Mouse (Mus musculus): ENCODE data around the gene Pramel1. TPM values are rescaled to one million over a fixed set of nuclear protein-coding genes. Genes with fewer than 3 reads are reported as not detected.
"Not testable (repeated sequence)": the region's sequence is repeated elsewhere in the genome, so short reads cannot be mapped to it uniquely, and the experiment has no call there.

Gene Pramel1
- under 1 TPM; 0.19 to 0.25 TPM for total RNA-seq (2021)
- long read RNA-seq, experiment 1, result 0 reads
- long read RNA-seq, experiment 2, result 0 reads

- no peak for DNase-seq
Measured at GRCm38 (mm10) chr4:143394181-143394580, at the start of gene Pramel1. Gene Pramel1, plus strand, starts transcription at chr4:143394428.

DNA sequence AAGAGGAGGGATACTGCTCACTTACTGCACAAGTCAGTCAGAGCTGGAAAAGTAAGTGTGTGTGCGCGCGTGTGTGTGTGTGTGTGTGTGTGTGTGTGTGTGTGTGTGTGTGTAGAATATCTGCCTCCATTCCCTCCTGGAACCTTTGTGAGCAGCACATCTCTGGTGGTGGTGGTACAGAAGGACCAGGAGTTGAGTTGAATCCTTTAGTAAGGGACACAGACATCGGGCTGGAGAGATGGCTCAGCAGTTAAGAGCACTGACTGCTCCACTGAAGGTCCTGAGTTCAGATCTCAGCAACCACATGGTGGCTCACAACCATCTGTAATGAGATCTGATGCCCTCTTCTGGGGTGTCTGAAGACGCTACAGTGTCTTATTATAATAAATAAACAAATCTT is 48.7 kb upstream of the Pramel1 start:
- DNase-seq, result not testable (repeated sequence)

DNA sequence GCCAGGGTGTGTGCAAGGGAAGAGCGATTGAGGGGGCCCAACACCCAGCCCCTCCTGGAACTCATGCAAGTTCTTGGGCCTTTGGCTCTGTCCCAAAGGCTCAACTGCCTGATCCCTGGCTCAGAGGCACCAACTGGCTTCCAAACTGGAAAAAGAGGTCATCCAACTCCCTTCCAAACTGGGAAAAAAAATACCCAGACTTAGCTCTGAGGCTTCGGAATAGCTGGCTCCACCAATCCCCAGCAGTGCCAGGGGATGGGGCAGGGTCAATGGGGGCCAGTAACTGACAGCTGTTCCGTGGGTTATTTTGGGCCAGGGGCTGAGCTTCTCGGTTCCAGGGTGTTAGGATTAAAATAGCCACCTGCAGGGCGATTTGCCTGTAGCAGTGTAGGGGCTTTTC is 45.5 kb upstream of the Pramel1 start:
- DNase-seq, result peak; percentile 51

- peak; percentile 65 for DNase-seq
Measured at GRCm38 (mm10) chr4:143349484-143349906, 44.7 kb upstream of the Pramel1 start, which contains the start of gene Lrrc38. Gene Lrrc38, plus strand, starts transcription at chr4:143349757.

DNA sequence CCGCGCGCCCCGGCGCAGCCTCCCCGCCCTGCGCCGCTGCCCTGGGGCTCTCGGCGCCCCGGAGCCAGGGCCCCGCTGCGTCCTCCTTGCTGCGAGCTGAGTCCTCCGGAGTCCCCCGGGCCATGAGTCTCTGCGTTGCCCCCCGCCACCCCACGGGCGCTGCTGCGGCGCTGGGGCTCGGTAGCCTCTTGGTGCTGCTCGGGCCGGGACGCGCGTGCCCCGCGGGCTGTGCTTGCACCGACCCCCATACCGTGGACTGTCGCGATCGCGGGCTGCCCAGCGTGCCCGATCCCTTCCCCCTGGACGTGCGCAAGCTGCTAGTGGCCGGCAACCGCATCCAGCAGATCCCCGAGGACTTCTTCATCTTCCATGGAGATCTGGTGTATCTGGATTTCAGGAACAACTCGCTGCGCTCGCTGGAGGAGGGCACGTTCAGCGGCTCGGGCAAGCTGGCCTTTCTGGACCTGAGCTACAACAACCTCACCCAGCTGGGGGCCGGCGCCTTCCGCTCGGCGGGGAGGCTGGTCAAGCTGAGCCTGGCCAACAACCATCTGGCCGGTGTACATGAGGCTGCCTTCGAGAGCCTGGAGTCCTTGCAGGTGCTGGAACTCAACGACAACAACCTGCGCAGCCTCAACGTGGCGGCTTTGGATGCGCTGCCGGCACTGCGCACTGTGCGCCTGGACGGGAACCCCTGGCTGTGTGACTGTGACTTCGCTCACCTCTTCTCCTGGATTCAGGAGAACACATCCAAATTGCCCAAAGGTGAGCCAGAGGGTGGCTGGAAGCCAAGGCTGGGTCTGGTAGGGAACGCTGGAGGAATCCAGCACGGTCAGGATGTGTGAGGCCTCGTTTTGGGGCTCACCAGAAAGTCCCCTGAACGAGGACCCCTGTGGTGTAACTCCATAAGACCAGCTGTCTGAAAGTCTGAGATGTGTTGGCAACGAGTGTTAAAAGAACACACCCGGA is 43.9 kb upstream of the Pramel1 start:
- DNase-seq, result peak; percentile 34

- peak; percentile 15 for DNase-seq
Measured at GRCm38 (mm10) chr4:143352301-143352700, 41.9 kb upstream of the Pramel1 start.

DNA sequence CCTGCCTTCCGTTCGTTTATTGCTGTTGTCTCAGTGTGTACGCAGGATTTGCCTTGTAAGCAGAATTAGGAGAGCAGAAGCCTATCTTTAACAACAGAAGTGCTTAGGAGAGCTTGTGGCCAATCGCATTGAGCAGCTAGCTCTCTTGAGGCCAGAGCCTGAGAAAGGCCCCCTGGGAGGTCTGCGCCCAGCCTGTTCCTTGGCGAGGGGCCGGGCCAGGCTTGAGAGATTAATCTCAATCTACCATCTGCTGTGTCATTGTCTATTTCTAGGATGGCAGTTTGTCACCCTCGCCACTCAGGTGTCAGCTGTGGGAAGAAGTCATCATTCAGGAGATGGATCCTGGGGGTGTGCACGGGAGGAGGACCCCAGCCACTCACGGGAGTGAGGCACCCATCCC is 32.7 kb upstream of the Pramel1 start:
- DNase-seq, result no peak

DNA sequence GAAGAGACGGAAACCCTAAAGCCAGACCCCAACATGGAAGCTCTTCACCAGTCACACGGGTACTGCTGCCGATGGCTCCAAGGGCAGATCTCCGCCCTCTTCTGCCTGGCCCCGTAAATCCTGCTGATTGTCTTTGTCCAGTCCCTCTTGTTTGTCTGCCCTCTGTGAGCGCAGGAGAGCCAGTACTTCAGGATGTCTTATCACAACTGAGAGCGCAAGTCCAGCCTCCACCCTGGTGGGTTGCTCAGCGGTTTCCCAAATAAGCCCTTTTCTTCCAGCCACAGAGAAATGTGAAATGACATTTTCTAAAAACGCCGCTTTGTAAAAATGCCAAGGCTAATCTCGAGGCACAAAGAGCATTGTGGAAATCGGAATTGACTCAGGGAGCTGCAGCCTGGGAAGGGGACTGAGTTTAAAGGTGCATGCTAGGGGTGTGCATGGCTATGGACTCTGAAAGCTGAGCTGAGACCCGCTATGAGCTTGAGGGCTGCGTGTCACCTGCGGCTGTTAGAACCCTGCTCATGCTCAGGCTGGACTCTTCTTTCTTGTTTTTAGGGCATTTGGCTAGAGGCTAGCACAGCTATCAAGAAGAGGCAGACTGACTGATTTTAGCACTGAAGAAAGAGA is 27.7 kb upstream of the Pramel1 start:
- DNase-seq, result no peak

DNA sequence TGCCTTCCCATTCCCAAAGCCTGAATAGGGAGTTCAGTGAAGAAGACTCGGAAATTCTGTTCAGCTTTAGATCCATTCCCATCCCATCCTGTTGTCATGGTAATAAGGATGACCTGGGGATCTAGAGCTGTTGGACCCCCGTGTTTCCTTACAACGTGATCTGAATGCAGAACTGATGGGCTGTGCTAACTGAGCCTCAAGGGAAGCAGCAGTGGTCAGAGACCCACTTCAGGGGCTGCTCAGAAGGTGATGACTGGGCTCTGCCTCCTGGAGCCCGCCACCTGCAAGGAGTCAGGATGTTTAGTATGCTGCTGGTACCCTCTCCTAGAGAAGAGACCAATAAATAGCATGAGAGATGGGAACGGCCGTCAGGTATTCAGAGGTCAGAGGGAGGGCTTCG is 14.7 kb upstream of the Pramel1 start:
- DNase-seq, result no peak

DNA sequence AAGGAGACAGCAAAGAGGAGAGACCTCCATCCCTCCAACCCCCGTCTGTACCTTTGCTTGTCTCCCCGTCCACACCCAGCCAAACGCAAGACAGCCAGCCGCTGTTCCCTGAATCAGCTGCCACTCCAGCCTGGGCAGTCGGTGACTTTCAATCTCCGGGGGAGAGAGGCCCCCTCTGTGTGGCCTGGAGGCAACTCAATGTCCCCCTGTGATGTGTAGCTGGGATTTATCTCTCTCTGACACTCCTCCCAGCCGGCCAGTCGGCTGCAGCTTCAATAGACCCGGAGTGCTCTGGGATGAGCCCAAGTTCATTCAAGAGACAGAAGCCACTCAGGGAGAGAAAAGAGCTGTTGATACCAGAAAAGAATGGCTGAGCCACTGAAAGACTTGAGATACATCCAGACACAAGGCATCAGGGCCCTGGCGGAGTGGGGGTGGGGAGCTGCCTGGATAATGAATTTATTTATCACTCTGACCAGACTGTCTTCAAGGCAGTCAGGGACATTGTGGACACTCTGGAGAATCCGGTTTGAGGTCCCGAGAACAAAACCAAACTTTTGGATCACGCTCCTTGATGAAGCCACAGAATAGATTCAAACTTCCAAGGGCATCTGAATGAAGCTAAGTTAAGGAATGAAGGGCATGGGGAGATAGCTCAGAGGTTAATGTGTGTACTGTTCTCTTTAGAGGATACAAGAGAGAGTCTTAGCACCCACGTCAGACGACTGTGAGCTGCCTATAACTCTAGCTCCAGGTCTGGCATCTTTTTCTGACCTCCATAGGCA is 14.1 kb upstream of the Pramel1 start:
- no peak for DNase-seq

- peak; percentile 58 for DNase-seq
Measured at GRCm38 (mm10) chr4:143380716-143381004, 13.6 kb upstream of the Pramel1 start.

- no peak for DNase-seq
Measured at GRCm38 (mm10) chr4:143382163-143382562, 12.1 kb upstream of the Pramel1 start.

DNA sequence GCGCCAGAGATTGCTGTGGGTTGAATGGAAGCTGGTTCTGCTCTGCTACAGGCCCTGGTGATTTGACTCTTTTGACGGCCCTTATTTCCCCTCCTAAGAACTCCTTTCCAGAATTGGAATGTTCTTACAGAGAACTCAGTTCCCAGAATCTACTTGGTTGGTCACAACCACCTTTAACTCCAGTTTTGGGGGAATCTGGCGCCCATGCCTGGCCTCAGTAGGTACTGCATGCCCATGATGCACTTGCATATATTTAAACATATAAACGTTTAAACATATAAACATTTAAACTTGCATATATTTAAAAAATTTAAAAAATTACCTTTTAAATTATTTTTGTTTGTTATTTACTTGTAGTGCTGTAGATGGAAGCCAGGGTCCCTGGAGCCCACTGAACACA is 10.6 kb upstream of the Pramel1 start:
- no peak for DNase-seq

GRCm38 (mm10) chr4:143388955-143389702 is 5.1 kb upstream of the Pramel1 start:
- DNase-seq, result peak; percentile 53

DNA sequence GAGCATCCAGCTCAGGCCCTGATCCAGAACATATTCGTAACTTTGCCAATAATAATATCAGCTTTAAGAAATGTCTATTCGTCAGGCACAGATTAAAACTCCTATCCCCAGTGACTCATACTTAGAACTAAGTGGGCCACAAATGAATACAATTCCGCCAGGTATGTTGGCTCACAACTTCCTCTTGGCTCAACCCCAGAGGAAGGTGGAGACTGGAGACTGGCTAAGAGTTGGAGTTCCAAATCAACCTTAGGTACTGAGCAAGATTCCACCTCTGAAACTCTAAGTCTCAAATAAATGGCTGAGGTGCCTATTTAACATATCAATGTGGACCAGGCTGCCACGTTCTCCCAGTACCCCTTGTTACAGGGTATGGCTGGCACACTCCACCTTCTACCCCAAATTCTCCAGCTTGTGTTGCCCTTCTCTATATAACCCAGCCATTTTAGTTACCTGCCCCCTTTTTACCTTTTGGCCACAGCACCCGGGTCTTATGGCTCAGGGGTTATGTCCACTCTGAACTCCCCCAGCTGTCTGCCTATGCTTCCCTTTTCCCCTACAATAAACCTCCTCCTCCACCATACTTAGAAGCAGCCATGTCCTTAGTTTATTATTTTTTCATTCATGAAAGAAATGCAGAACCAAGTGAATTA is 17.5 kb downstream of the Pramel1 start:
- DNase-seq, result no peak

DNA sequence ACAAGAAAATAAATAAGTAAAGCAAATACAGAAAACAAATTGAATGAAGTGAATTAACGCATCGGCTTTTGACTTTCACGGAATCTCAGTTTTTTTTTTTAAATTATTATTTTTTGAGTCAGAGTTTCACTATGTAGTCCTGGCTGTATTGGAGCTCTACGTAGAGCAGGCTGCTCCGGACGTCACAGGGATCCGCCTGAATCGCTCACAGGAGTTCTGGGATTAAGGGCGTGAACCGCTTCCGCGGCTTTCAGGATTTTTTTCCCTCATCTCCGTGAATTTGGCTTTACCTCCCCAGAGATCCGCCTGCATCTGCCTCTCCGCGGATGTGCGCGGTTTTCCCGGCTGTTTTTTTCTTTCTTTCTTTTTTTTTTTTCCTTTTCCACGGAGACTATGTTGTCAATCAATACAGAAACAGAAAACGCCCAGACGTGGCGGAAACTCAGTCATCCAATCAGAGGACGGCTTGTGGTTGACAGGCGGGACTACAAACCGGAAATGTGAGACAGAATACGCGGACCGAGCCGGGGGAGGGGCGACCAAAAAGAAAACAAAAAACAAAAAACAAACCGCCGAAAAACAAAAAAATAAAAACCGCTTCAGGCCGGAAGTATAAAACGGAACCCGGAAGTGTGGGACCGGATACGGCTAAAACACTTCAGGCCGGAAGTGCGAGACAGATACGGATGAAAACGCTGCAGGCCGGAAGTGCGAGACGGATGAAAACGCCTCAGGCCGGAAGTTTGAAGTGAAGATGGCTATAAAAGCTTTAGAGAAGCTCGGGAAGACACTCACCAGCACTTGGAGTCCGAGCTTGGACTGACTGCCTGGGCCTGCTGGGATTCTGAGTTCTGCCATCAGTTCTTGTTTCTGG is 18.2 kb downstream of the Pramel1 start, which contains the start of gene Pramef8:
Gene Pramef8 (plus strand): TSS at position 208 of the 874 bp plus-strand sequence.
- peak; percentile 82 for DNase-seq

DNA sequence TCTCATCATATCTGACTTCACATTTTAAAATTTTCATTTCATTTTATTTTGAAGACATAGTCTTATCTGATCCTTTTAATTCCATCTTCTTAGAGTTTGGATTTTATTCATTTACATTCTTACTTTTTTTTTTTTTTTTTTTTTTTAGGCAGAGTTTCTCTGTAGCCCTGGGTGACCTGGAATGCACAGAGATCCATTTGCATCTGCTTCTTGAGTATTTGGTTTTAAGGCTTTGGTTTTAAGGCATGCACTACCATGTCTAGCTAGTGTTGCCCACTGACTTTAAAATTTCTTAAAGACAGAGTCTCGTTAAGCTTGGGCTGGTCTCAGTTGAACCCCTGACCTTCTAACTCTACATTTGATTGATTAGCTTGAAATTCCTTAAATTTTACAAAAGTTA is 19.4 kb downstream of the Pramel1 start:
- no peak for DNase-seq

GRCm38 (mm10) chr4:143414121-143414520 is 19.9 kb downstream of the Pramel1 start:
- DNase-seq, result no peak

- DNase-seq, result not testable (repeated sequence)
Measured at GRCm38 (mm10) chr4:143426770-143427169, 32.5 kb downstream of the Pramel1 start.
